Mouse (Mus musculus) midbrain, embryonic 14.5 days (tissue): ENCODE results near the gene C1qtnf1. TPM values are rescaled to one million over a fixed set of nuclear protein-coding genes. Genes with fewer than 3 reads are reported as not detected.

Experiments used
- ATAC-seq: fragments of 200-750 bp; cut with Nextera tagmentation; 2 replicates; pipeline ENCODE4 v1.8.0; 2017; ENCODE audit warnings: moderate number of reproducible peaks, moderate library complexity; ENCODE audit not compliant: low FRiP score, low TSS enrichment
- DNase-seq: peaks from one replicate; pipeline ENCODE4 v3.0.0-alpha.2; 2015
- H3K27ac ChIP-seq: fragments of 300-500 bp; sonication (generic); replicated peaks from 2 replicates; pipeline ENCODE4 v1.5.1; 2014; ENCODE audit warnings: mild to moderate bottlenecking, low read depth, low read length, moderate library complexity
- H3K27me3 ChIP-seq: fragments of 300-500 bp; sonication (generic); 2 replicates; pipeline ENCODE4 v1.6.1; 2014; ENCODE audit warnings: low read length, control low read depth, mixed read lengths; ENCODE audit not compliant: control insufficient read depth, insufficient read depth
- H3K36me3 ChIP-seq: fragments of 300-500 bp; sonication (generic); 2 replicates; pipeline ENCODE4 v1.6.1; 2014; ENCODE audit warnings: low read length, control low read depth; ENCODE audit not compliant: control insufficient read depth, insufficient read depth
- H3K4me1 ChIP-seq: fragments of 300-500 bp; sonication (generic); 2 replicates; pipeline ENCODE4 v1.6.1; 2014; ENCODE audit warnings: mild to moderate bottlenecking, antibody characterized with exemption, low read length, control low read depth; ENCODE audit not compliant: control insufficient read depth, insufficient read depth
- H3K4me2 ChIP-seq: fragments of 300-500 bp; sonication (generic); 2 replicates; pipeline ENCODE4 v1.6.1; 2014; ENCODE audit warnings: mild to moderate bottlenecking, low read length, moderate library complexity
- H3K4me3 ChIP-seq: fragments of 300-500 bp; sonication (generic); replicated peaks from 2 replicates; pipeline ENCODE4 v1.5.1; 2014; ENCODE audit warnings: low read depth, low read length
- H3K9ac ChIP-seq: fragments of 300-500 bp; sonication (generic); replicated peaks from 2 replicates; pipeline ENCODE4 v1.6.1; 2014; ENCODE audit warnings: mild to moderate bottlenecking, low read length, moderate library complexity
- H3K9me3 ChIP-seq: fragments of 300-500 bp; sonication (generic); 2 replicates; pipeline ENCODE4 v1.6.1; 2016; ENCODE audit warnings: low read length, control low read depth, mixed read lengths; ENCODE audit not compliant: control insufficient read depth
- WGBS: fragments of 180-500 bp; shearing (Covaris S2); extraction: QIAGEN DNeasy Blood & Tissue Kit; methylation state at CpG from one replicate; pipeline ENCODE4 v1.1.7; 2014; 5-methylcytosine and 5-hydroxymethylcytosine counted together
- polyA plus RNA-seq: library from polyadenylated mRNA; unstranded; fragments of >200 nt; fragmentation: Nextera tagmentation; extraction: Ambion mirVana; gene quantifications from 2 replicates; pipeline ENCODE4 v1.2.1, GENCODE M21; 2014

C1qtnf1 gene
- polyA plus RNA-seq, 1 experiment from 2014 or later: 3.8 TPM

- H3K4me2 ChIP-seq: no peak overlapping the region
- WGBS: 85% methylated on average over 10 of the region's 10 CpGs
- DNase-seq: no peak
- ATAC-seq: no peak
- 0 out of 2 replicates have a peak, but pooled peaks cover 4% of the 10 kb centered on the region for H3K4me1 ChIP-seq
- H3K27me3 ChIP-seq: no peaks in the 10 kb centered on the region
- H3K36me3 ChIP-seq: no peaks in the 10 kb centered on the region
- no peak overlapping the region for H3K9ac ChIP-seq
- no peaks in the 10 kb centered on the region for H3K9me3 ChIP-seq
- H3K27ac ChIP-seq: peak overlapping the region; percentile 45
- H3K4me3 ChIP-seq: no peak overlapping the region
Measured at GRCm38 (mm10) chr11:118469509-118470160, 41.6 kb downstream of the C1qtnf1 start.

GRCm38 (mm10) chr11:118470234-118470966, 42.4 kb downstream of the C1qtnf1 start:
- Histone ChIP-seq H3K27me3 (no peaks in the 10 kb centered on the region), H3K9me3 (no peaks in the 10 kb centered on the region), H3K9ac (no peak overlapping the region), H3K36me3 (no peaks in the 10 kb centered on the region), H3K4me3 (no peak overlapping the region), H3K4me1 (0 out of 2 replicates have a peak, but pooled peaks cover 4% of the 10 kb centered on the region), H3K4me2 (no peak overlapping the region), H3K27ac (peak overlapping the region; percentile 60)
- WGBS: 24% methylated on average over 12 of the region's 12 CpGs
- DNase-seq (peak; percentile 43), ATAC-seq (no peak)

- Histone ChIP-seq H3K27me3 (no peaks in the 10 kb centered on the region), H3K4me1 (0 out of 2 replicates have a peak, but pooled peaks cover 4% of the 10 kb centered on the region), H3K9ac (no peak overlapping the region), H3K36me3 (no peaks in the 10 kb centered on the region), H3K4me3 (no peak overlapping the region), H3K9me3 (no peaks in the 10 kb centered on the region), H3K27ac (no peak overlapping the region), H3K4me2 (no peak overlapping the region)
- 57% methylated on average over 13 of the region's 13 CpGs for WGBS
- ATAC-seq: no peak
- DNase-seq: no peak
Measured at GRCm38 (mm10) chr11:118471676-118472075, 43.7 kb downstream of the C1qtnf1 start.

GRCm38 (mm10) chr11:118473161-118473560, 45.2 kb downstream of the C1qtnf1 start:
- H3K9ac ChIP-seq: no peak overlapping the region
- H3K4me3 ChIP-seq: no peak overlapping the region
- H3K9me3 ChIP-seq: no peaks in the 10 kb centered on the region
- 96% methylated on average over 1 of the region's 1 CpGs for WGBS
- ATAC-seq (no peak), DNase-seq (no peak)
- no peak overlapping the region for H3K27ac ChIP-seq
- 0 out of 2 replicates have a peak, but pooled peaks cover 6% of the 10 kb centered on the region for H3K4me1 ChIP-seq
- H3K36me3 ChIP-seq: no peaks in the 10 kb centered on the region
- H3K4me2 ChIP-seq: no peak overlapping the region
- H3K27me3 ChIP-seq: no peaks in the 10 kb centered on the region

- 89% methylated on average over 6 of the region's 6 CpGs for WGBS
Measured at GRCm38 (mm10) chr11:118473842-118474500, 46.0 kb downstream of the C1qtnf1 start.

GRCm38 (mm10) chr11:118475496-118476083, 47.6 kb downstream of the C1qtnf1 start:
- ATAC-seq (no peak), DNase-seq (no peak)
- H3K36me3 ChIP-seq: 0 out of 2 replicates have a peak, but pooled peaks cover 3% of the 10 kb centered on the region
- H3K4me2 ChIP-seq: no peak overlapping the region
- H3K27ac ChIP-seq: no peak overlapping the region
- no peak overlapping the region for H3K4me3 ChIP-seq
- WGBS: 94% methylated on average over 7 of the region's 7 CpGs
- H3K9ac ChIP-seq: no peak overlapping the region
- H3K27me3 ChIP-seq: no peaks in the 10 kb centered on the region
- H3K9me3 ChIP-seq: no peaks in the 10 kb centered on the region
- 0 out of 2 replicates have a peak, but pooled peaks cover 2% of the 10 kb centered on the region for H3K4me1 ChIP-seq

More at GRCm38 (mm10) chr11:118473842-118474500, 46.0 kb downstream of the C1qtnf1 start:
- H3K9ac ChIP-seq: no peak overlapping the region
- DNase-seq (no peak), ATAC-seq (no peak)
- H3K4me2 ChIP-seq: no peak overlapping the region
- no peak overlapping the region for H3K27ac ChIP-seq
- no peaks in the 10 kb centered on the region for H3K27me3 ChIP-seq
- H3K36me3 ChIP-seq: no peaks in the 10 kb centered on the region
- H3K4me3 ChIP-seq: no peak overlapping the region
- no peaks in the 10 kb centered on the region for H3K9me3 ChIP-seq
- 0 out of 2 replicates have a peak, but pooled peaks cover 6% of the 10 kb centered on the region for H3K4me1 ChIP-seq

GRCm38 (mm10) chr11:118476396-118477373, 48.7 kb downstream of the C1qtnf1 start, which contains the start of gene Engase:
Gene Engase, plus strand, starts transcription at chr11:118476829.
- no peak within 1 kb of the TSS for H3K27ac ChIP-seq
- H3K36me3 ChIP-seq: 0 out of 2 replicates have a peak, but pooled peaks cover 3% of the 10 kb centered on the region
- peak within 1 kb of the TSS; percentile 69 for H3K4me3 ChIP-seq
- H3K9me3 ChIP-seq: no peaks in the 10 kb centered on the region
- H3K4me2 ChIP-seq: peak within 1 kb of the TSS; percentile 87
- peak; percentile 95 for DNase-seq
- 0 out of 2 replicates have a peak, but pooled peaks cover 2% of the 10 kb centered on the region for H3K4me1 ChIP-seq
- under 1% methylated on average over 57 of the region's 57 CpGs for WGBS
- peak within 1 kb of the TSS; percentile 74 for H3K9ac ChIP-seq
- peak; percentile 98 for ATAC-seq
- H3K27me3 ChIP-seq: no peaks in the 10 kb centered on the region
